Mouse (Mus musculus) embryonic facial prominence, embryonic 12.5 days (tissue): ENCODE data around the gene Tubd1. TPM values are rescaled to one million over a fixed set of nuclear protein-coding genes. Genes with fewer than 3 reads are reported as not detected.
A peak's percentile ranks its signal among the peaks of the same experiment; 100 is the strongest.

ENCODE experiments used
- ATAC-seq: fragments of 200-750 bp; cut with Nextera tagmentation; 2 replicates; pipeline ENCODE4 v1.8.0; 2017; ENCODE audit not compliant: insufficient number of reproducible peaks, insufficient read depth, low FRiP score, low TSS enrichment
- H3K27ac ChIP-seq: fragments of 300-500 bp; sonication (generic); 2 replicates; pipeline ENCODE4 v1.5.1; 2016; ENCODE audit warnings: mild to moderate bottlenecking
- H3K27me3 ChIP-seq: fragments of 300-500 bp; sonication (generic); 2 replicates; pipeline ENCODE4 v1.6.1; 2016; ENCODE audit warnings: mild to moderate bottlenecking, moderate library complexity
- H3K36me3 ChIP-seq: fragments of 300-500 bp; sonication (generic); 2 replicates; pipeline ENCODE4 v1.6.1; 2016; ENCODE audit warnings: mild to moderate bottlenecking
- H3K4me1 ChIP-seq: fragments of 300-500 bp; sonication (generic); 2 replicates; pipeline ENCODE4 v1.6.1; 2016
- H3K4me2 ChIP-seq: fragments of 300-500 bp; sonication (generic); replicated peaks from 2 replicates; pipeline ENCODE4 v1.6.1; 2016; ENCODE audit warnings: mild to moderate bottlenecking, moderate library complexity
- H3K4me3 ChIP-seq: fragments of 300-500 bp; sonication (generic); 2 replicates; pipeline ENCODE4 v1.5.1; 2016; ENCODE audit warnings: mild to moderate bottlenecking
- H3K9ac ChIP-seq: fragments of 300-500 bp; sonication (generic); 2 replicates; pipeline ENCODE4 v1.6.1; 2016; ENCODE audit warnings: mild to moderate bottlenecking, moderate library complexity
- H3K9me3 ChIP-seq: fragments of 300-500 bp; sonication (generic); 2 replicates; pipeline ENCODE4 v1.6.1; 2016; ENCODE audit warnings: mild to moderate bottlenecking, moderate library complexity
- WGBS: fragments of 180-500 bp; shearing (Covaris S2); methylation state at CpG from one replicate; pipeline ENCODE4 v1.1.7; 2016; 5-methylcytosine and 5-hydroxymethylcytosine counted together
- polyA plus RNA-seq: library from polyadenylated mRNA; unstranded; fragments of >200 nt; fragmentation: Nextera tagmentation; extraction: Ambion mirVana; gene quantifications from 2 replicates; pipeline ENCODE4 v1.2.1, GENCODE M21; 2016

Gene Tubd1
- polyA plus RNA-seq, 1 experiment from 2014 or later, result 11.2 TPM

GRCm38 (mm10) chr11:86568425-86568824 lies 23.6 kb downstream of the Tubd1 start:
- 67% methylated on average over 3 of the region's 3 CpGs for WGBS
- H3K9me3 ChIP-seq, result no peaks in the 10 kb centered on the region
- no peak overlapping the region for H3K9ac ChIP-seq
- no peak for ATAC-seq
- no peak overlapping the region for H3K27ac ChIP-seq
- H3K4me1 ChIP-seq, result peaks cover 22% of the 10 kb centered on the region
- no peaks in the 10 kb centered on the region for H3K27me3 ChIP-seq
- no peak overlapping the region for H3K4me3 ChIP-seq
- H3K36me3 ChIP-seq, result no peaks in the 10 kb centered on the region
- H3K4me2 ChIP-seq, result no peak overlapping the region

DNA sequence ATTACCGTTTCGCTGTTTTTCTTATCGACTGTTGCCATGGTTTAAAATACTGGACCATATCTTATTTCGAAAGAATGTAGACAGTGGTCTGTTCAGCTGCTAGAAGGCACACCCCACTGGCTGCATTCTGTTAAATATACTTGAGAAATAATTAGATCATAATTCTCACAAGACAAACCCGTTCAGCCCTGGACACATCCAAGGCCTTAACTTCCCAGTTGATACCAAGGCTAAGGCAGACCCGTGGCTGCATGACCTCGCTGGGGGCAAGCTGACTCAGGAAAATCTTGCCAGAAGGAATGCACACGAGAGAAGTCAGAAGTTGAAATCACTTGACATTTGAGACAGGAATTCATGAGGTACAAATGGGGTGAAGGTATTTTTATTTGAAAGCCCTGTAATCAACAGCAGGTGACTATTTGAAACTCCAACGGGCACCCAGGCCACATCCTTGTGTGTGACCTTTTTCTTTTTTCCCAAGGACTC lies 25.5 kb downstream of the Tubd1 start:
- Histone ChIP-seq H3K36me3 (no peaks in the 10 kb centered on the region), H3K27me3 (no peaks in the 10 kb centered on the region), H3K4me2 (peak overlapping the region; percentile 26), H3K4me1 (peaks cover 22% of the 10 kb centered on the region), H3K4me3 (no peak overlapping the region), H3K9ac (no peak overlapping the region), H3K9me3 (no peaks in the 10 kb centered on the region), H3K27ac (peak overlapping the region; percentile 90)
- peak; percentile 68; the same call in 1 of the 2 replicates for ATAC-seq
- WGBS, result 15% methylated on average over 9 of the region's 9 CpGs

DNA sequence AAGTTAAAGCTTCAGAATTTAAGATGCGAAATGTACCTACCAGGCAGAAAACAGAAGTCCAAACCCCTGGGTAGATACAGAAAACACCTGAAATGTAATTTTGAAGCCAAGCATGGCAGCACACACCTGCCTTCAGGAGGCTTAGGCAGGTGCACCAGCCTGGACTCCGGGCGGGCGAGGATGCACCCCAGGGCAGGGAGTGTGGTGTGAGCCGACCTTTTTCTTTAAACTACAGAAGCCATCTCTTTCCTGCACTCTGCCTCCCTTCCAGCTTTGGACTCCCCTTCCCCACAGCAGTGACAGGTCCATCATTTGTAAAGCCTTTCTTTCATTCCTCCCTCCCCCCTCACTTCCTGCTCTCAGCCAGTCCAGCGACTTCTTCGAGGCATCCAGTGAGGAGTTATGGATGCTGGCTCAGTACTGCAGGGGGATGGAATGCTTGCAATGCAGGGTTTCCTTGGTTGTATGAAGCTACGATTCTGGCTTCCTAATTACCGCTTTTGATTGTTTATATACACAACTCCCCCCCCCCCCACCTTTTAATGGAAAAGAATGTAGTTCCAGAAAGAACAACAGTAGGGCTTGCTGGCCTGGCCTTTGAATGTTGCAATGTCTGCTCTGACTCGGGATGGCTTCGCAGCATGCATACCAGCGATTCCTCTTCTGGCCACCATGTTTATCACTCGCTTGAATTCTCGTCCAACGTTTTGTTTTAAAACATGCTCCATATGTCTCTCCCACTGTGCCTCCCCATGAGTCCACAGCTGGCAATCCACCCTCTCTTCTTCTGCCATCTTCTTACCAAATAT lies 26.5 kb downstream of the Tubd1 start:
- peaks cover 22% of the 10 kb centered on the region for H3K4me1 ChIP-seq
- no peak overlapping the region for H3K4me3 ChIP-seq
- no peaks in the 10 kb centered on the region for H3K36me3 ChIP-seq
- WGBS, result 28% methylated on average over 15 of the region's 15 CpGs
- peak overlapping the region; percentile 27 for H3K4me2 ChIP-seq
- H3K27ac ChIP-seq, result peak overlapping the region; percentile 90
- ATAC-seq, result no peak
- H3K27me3 ChIP-seq, result no peaks in the 10 kb centered on the region
- no peak overlapping the region for H3K9ac ChIP-seq
- no peaks in the 10 kb centered on the region for H3K9me3 ChIP-seq

DNA sequence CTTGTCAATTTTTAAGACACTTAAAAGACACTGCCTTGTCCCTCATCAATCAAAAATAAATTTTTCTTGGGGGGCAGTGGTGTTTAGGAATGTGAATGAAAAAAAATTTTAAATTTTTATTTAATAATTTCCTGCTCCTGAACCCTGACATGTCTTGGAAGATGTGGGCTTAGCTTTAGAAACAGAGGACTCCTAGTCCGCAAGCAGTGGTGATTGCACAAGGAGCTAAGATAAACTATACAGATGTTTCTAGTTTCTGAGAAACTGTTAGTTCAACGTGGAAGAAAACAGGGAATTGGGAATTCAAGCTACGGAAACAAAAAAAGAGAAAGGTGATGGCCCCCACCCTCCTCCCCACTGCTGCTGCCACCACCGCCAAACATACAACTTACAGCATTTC lies 27.1 kb downstream of the Tubd1 start:
- peak overlapping the region; percentile 27; the same call in 1 of the 2 replicates for H3K4me2 ChIP-seq
- H3K27me3 ChIP-seq, result no peaks in the 10 kb centered on the region
- no peak overlapping the region for H3K9ac ChIP-seq
- ATAC-seq, result no peak
- no peaks in the 10 kb centered on the region for H3K9me3 ChIP-seq
- WGBS, result 19% methylated on average over 4 of the region's 4 CpGs
- peaks cover 22% of the 10 kb centered on the region for H3K4me1 ChIP-seq
- H3K4me3 ChIP-seq, result no peak overlapping the region
- H3K36me3 ChIP-seq, result no peaks in the 10 kb centered on the region
- H3K27ac ChIP-seq, result peak overlapping the region; percentile 90

GRCm38 (mm10) chr11:86572623-86573022 lies 27.8 kb downstream of the Tubd1 start:
- Histone ChIP-seq H3K4me3 (no peak overlapping the region), H3K9ac (no peak overlapping the region), H3K27me3 (no peaks in the 10 kb centered on the region), H3K4me2 (no peak overlapping the region), H3K4me1 (peaks cover 28% of the 10 kb centered on the region), H3K36me3 (no peaks in the 10 kb centered on the region), H3K9me3 (no peaks in the 10 kb centered on the region), H3K27ac (no peak overlapping the region)
- WGBS, result 54% methylated on average over 2 of the region's 2 CpGs
- no peak for ATAC-seq

DNA sequence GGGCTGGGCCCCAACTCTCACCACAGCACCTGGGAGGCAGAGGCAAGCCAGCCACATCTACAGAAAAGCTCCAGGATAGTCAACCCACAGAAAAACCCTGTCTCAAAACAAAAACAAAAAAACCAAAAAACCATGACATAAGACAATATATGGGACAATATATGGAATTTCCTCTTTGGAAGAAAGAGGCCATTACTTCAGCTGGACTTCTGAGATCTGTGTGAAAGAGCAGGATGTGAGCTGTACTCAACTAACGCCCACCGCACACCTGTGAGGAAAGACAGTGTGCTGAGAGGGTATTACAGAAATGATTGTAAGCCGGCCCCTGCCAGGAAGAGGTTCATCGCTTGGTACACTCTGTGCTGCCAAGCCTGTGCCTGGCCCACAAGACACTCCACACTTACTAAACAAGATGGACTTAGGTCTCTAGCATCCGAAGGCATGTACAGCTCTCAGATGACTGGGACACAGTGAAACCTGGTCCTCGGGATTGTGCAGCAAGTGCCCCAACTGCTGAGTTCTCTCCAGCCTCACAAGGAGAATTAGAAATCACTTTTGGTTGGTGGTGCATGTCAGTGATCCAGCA lies 28.9 kb downstream of the Tubd1 start:
- Histone ChIP-seq H3K4me1 (peaks cover 33% of the 10 kb centered on the region), H3K27ac (no peak overlapping the region), H3K9me3 (no peaks in the 10 kb centered on the region), H3K4me2 (no peak overlapping the region), H3K4me3 (no peak overlapping the region), H3K9ac (no peak overlapping the region), H3K36me3 (no peaks in the 10 kb centered on the region), H3K27me3 (no peaks in the 10 kb centered on the region)
- no peak for ATAC-seq
- WGBS, result 88% methylated on average over 6 of the region's 6 CpGs

- Histone ChIP-seq H3K9ac (no peak overlapping the region), H3K27ac (no peak overlapping the region), H3K4me2 (no peak overlapping the region), H3K9me3 (no peaks in the 10 kb centered on the region), H3K36me3 (no peaks in the 10 kb centered on the region), H3K4me3 (no peak overlapping the region), H3K4me1 (peaks cover 39% of the 10 kb centered on the region), H3K27me3 (no peaks in the 10 kb centered on the region)
- no peak for ATAC-seq
- 45% methylated on average over 2 of the region's 2 CpGs for WGBS
Observed at GRCm38 (mm10) chr11:86574408-86574807, 29.6 kb downstream of the Tubd1 start.

DNA sequence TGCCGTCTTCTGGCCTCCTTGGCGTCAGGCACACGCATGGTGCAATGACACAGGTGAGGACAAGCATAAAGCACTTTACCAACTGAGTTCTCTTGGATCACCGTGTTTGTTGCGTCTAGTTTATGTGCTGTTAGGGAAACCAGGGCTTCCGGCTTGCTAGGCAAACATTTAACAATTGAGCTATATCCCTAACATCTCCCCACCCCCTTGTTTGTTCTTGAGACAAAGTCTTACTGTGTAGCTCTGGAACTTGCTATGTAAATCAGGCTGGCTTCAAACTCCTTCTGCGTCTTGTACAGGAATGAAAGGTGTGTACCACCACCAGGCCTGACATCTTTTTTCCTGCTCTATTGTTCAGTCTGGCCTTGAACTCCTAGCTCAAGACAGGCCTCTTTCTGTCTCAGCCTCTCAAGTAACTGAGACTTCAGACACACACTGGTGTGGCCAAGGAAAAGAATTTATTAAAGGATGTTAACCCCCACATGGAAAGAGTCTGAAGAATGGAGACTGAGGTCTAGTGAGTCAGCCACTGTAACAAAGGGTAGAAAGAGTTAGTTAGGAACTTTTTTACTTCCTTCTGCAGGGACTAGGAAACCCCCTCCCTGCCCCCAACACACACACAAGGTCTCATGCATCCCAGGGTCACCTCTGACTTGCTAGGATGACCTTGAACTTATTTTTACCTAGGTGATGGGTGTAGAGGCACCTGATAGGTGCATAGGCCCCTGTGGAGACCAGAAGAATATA lies 31.0 kb downstream of the Tubd1 start:
- Histone ChIP-seq H3K36me3 (no peaks in the 10 kb centered on the region), H3K27ac (no peak overlapping the region), H3K4me1 (peaks cover 35% of the 10 kb centered on the region), H3K27me3 (no peaks in the 10 kb centered on the region), H3K4me3 (no peak overlapping the region), H3K9me3 (no peaks in the 10 kb centered on the region), H3K9ac (no peak overlapping the region), H3K4me2 (no peak overlapping the region)
- WGBS, result 84% methylated on average over 7 of the region's 7 CpGs
- ATAC-seq, result no peak

DNA sequence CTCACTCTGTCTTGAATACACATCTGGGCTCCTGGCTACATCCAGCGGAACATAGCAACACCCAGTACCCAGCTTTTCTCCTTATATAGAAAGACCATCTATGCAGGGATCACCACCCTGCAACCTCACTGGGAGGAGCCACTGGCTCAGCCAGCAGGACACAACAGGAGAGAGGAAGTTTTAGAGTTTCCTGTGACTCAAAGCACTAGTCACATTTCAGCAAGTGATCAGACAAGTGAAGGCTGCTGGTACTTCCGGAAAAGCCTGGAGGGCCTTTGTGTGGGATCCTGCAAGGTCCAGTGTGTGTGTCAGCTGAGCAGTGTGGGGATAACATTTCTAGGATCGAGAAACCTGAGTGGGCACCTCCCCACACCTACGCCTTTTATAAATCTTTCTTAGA lies 32.4 kb downstream of the Tubd1 start:
- WGBS, result 63% methylated on average over 4 of the region's 4 CpGs
- Histone ChIP-seq H3K9ac (no peak overlapping the region), H3K36me3 (no peaks in the 10 kb centered on the region), H3K27ac (peak overlapping the region; percentile 47; the same call in 1 of the 2 replicates), H3K4me2 (no peak overlapping the region), H3K4me1 (peaks cover 32% of the 10 kb centered on the region), H3K9me3 (no peaks in the 10 kb centered on the region), H3K4me3 (no peak overlapping the region), H3K27me3 (no peaks in the 10 kb centered on the region)
- ATAC-seq, result no peak

DNA sequence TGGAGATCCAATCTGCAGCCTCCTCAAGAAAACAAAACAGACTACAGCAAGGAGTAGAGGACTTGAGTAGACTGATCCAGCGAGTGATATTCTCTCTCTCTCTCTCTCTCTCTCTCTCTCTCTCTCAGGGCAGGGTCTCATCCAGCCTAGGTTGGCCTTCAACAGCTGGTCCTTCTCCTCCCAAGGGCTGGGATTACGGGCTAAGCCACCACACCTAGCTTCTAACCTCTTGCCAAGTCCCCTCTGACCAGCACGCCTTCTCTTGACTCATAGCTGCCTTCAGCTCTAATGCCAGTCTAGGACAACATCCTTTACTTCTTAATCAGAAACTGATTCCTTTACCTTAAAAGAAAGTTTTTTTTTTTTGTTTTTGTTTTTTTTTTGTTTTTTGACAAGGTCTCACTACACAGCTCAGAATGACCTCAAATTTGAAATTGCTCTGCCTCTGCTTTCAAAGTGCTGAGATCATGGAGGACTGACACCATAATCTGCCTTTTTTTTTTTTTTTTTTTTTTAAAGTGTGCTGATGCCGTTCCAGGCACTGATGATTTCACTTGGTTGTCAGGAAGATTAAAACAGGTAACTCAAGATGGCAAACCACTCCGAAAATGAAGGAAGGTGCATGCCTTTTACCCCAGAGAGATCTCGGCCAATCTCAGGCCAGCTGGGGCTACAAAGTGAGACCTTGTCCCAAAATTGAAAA lies 33.5 kb downstream of the Tubd1 start:
- H3K27ac ChIP-seq, result no peak overlapping the region; the same call in 1 of the 2 replicates

More for the DNA sequence above, 33.5 kb downstream of the Tubd1 start:
- peaks cover 32% of the 10 kb centered on the region for H3K4me1 ChIP-seq
- H3K4me2 ChIP-seq, result no peak overlapping the region
- no peak overlapping the region for H3K9ac ChIP-seq
- WGBS, result 72% methylated on average over 6 of the region's 6 CpGs
- no peaks in the 10 kb centered on the region for H3K9me3 ChIP-seq
- no peaks in the 10 kb centered on the region for H3K27me3 ChIP-seq
- no peak for ATAC-seq
- no peaks in the 10 kb centered on the region for H3K36me3 ChIP-seq
- H3K4me3 ChIP-seq, result no peak overlapping the region
